Mouse (Mus musculus): Measurements from ENCODE around the gene Cask.

- no peak for TF ChIP-seq CTCF (IDR thresholded peaks at IDR 0.05; ENCODE audit: low read depth, low read length)
- no peak for TF ChIP-seq POLR2A (IDR thresholded peaks at IDR 0.05; ENCODE audit: insufficient read depth, low read length)
- TF ChIP-seq EP300 (IDR thresholded peaks at IDR 0.05; ENCODE audit: insufficient read depth, low read depth, low read length): no peak
These were observed 362.2 kb downstream of the Cask start for GRCm38 (mm10) chrX:13489001-13489400.
